In genomic region chr19:45047935-45048643, GRCm38 (mm10) we compare ENCODE assay signal across 8 mouse cellular contexts. TPM values are rescaled to one million over a fixed set of nuclear protein-coding genes. Genes with fewer than 3 reads are reported as not detected.
DNase-seq lines count a peak whose midpoint lies in the region; ATAC-seq lines count a peak whose summit lies in the region.

No protein-coding gene starts in this region.

- no peaks in the 10 kb centered on the region for H3K9me3 ChIP-seq in embryonic facial prominence, embryonic 15.5 days (replicated peaks)
- H3K9me3 ChIP-seq in heart, embryonic 16.5 days (replicated peaks; ENCODE audit: control insufficient read depth, low read length), result no peaks in the 10 kb centered on the region
- H3K9me3 ChIP-seq in liver, embryonic 13.5 days (replicated peaks), result no peaks in the 10 kb centered on the region

- 13% methylated on average over 11 of the region's 11 CpGs for WGBS in embryonic facial prominence, embryonic 15.5 days
- 21% methylated on average over 11 of the region's 11 CpGs for WGBS in heart, embryonic 16.5 days
- 25% methylated on average over 11 of the region's 11 CpGs for WGBS in liver, embryonic 13.5 days (ENCODE audit: insufficient replicate concordance)

- H3K36me3 ChIP-seq in embryonic facial prominence, embryonic 15.5 days, result peaks cover 18% of the 10 kb centered on the region
- peaks cover 15% of the 10 kb centered on the region for H3K36me3 ChIP-seq in heart, embryonic 16.5 days (ENCODE audit: control insufficient read depth, insufficient read depth)
- no peaks in the 10 kb centered on the region for H3K36me3 ChIP-seq in liver, embryonic 13.5 days

- peak overlapping the region; percentile 91 for H3K4me2 ChIP-seq in embryonic facial prominence, embryonic 15.5 days (replicated peaks)
- H3K4me2 ChIP-seq in heart, embryonic 16.5 days (ENCODE audit: low read depth, low read length), result peak overlapping the region; percentile 91
- H3K4me2 ChIP-seq in liver, embryonic 13.5 days, result peak overlapping the region; percentile 76

- peaks cover 31% of the 10 kb centered on the region for H3K4me1 ChIP-seq in embryonic facial prominence, embryonic 15.5 days
- peaks cover 19% of the 10 kb centered on the region for H3K4me1 ChIP-seq in heart, embryonic 16.5 days (ENCODE audit: control insufficient read depth, insufficient read depth, low read length)
- H3K4me1 ChIP-seq in liver, embryonic 13.5 days (replicated peaks), result peaks cover 30% of the 10 kb centered on the region

- peak overlapping the region; percentile 29 for H3K9ac ChIP-seq in embryonic facial prominence, embryonic 15.5 days
- peak overlapping the region; percentile 78 for H3K9ac ChIP-seq in heart, embryonic 16.5 days (ENCODE audit: low read length)
- peak overlapping the region; percentile 68 for H3K9ac ChIP-seq in liver, embryonic 13.5 days

- peak; percentile 67 for ATAC-seq in embryonic facial prominence, embryonic 15.5 days (ENCODE audit: insufficient number of reproducible peaks, low FRiP score, low TSS enrichment, low read depth)
- peak; percentile 71 for ATAC-seq in heart, embryonic 16.5 days (replicated peaks; ENCODE audit: extremely low read depth, insufficient read depth, low FRiP score)
- peak; percentile 70 for ATAC-seq in liver, embryonic 13.5 days (ENCODE audit: low read depth)

- H3K4me3 ChIP-seq in embryonic facial prominence, embryonic 15.5 days (replicated peaks), result peak overlapping the region; percentile 61
- H3K4me3 ChIP-seq in heart, embryonic 16.5 days (ENCODE audit: low read length), result peak overlapping the region; percentile 68
- peak overlapping the region; percentile 60 for H3K4me3 ChIP-seq in liver, embryonic 13.5 days (replicated peaks)

- H3K27ac ChIP-seq in embryonic facial prominence, embryonic 15.5 days (replicated peaks), result peak overlapping the region; percentile 97
- peak overlapping the region; percentile 93 for H3K27ac ChIP-seq in heart, embryonic 16.5 days (ENCODE audit: low read length)
- peak overlapping the region; percentile 66 for H3K27ac ChIP-seq in liver, embryonic 13.5 days

- H3K27me3 ChIP-seq in embryonic facial prominence, embryonic 15.5 days, result peaks cover 15% of the 10 kb centered on the region; the same call in 1 of the 2 replicates
- H3K27me3 ChIP-seq in heart, embryonic 16.5 days (ENCODE audit: control insufficient read depth, insufficient read depth, low read length), result peaks cover 27% of the 10 kb centered on the region
- peaks cover 47% of the 10 kb centered on the region for H3K27me3 ChIP-seq in liver, embryonic 13.5 days

- DNase-seq in urinary bladder, postnatal 14 days (ENCODE audit: low spot score), result peak; percentile 79
- DNase-seq in urinary bladder, postnatal 10 days (ENCODE audit: low spot score), result no peak
- peak; percentile 51 to 57 for DNase-seq in kidney, postnatal 36 days
- DNase-seq in liver, embryonic 13.5 days, result no peak
- peak; percentile 78 to 80 for DNase-seq in natural killer cell, adult 2 months (ENCODE audit: low spot score in 2 of 2)
- peak; percentile 59 for DNase-seq in thymus, postnatal 25 days

RNA-seq across cellular contexts. Expression of gene Sfxn3, which starts 0.8 kb away (rescaled TPM):
- 37.4 and 41.3 TPM in 2 replicates for polyA plus RNA-seq in embryonic facial prominence, embryonic 15.5 days (2015; fragmentation: Nextera tagmentation; extraction: Ambion mirVana)
- 16.2 and 19.0 TPM in 2 replicates for polyA plus RNA-seq in heart, embryonic 16.5 days (2015; fragmentation: Nextera tagmentation; extraction: Ambion mirVana)
- polyA plus RNA-seq in liver, embryonic 13.5 days (2015; fragmentation: Nextera tagmentation; extraction: Ambion mirVana), result 2.4 and 2.9 TPM in 2 replicates

RNA-seq across cellular contexts. Expression of gene Pdzd7, which starts 2.6 kb away (rescaled TPM):
- polyA plus RNA-seq in embryonic facial prominence, embryonic 15.5 days (2015; fragmentation: Nextera tagmentation; extraction: Ambion mirVana), result 0.68 and 0.75 TPM in 2 replicates
- 0.14 and 0.25 TPM in 2 replicates for polyA plus RNA-seq in heart, embryonic 16.5 days (2015; fragmentation: Nextera tagmentation; extraction: Ambion mirVana)
- not detected in 2 replicates for polyA plus RNA-seq in liver, embryonic 13.5 days (2015; fragmentation: Nextera tagmentation; extraction: Ambion mirVana)

RNA-seq across cellular contexts. Expression of gene Kazald1, which starts 27.0 kb away (rescaled TPM):
- 58.2 and 59.1 TPM in 2 replicates for polyA plus RNA-seq in embryonic facial prominence, embryonic 15.5 days (2015; fragmentation: Nextera tagmentation; extraction: Ambion mirVana)
- 12.9 and 13.0 TPM in 2 replicates for polyA plus RNA-seq in heart, embryonic 16.5 days (2015; fragmentation: Nextera tagmentation; extraction: Ambion mirVana)
- 0.25 and 0.29 TPM in 2 replicates for polyA plus RNA-seq in liver, embryonic 13.5 days (2015; fragmentation: Nextera tagmentation; extraction: Ambion mirVana)

RNA-seq across cellular contexts. Expression of gene Lzts2, which starts 33.9 kb away (rescaled TPM):
- polyA plus RNA-seq in embryonic facial prominence, embryonic 15.5 days (2015; fragmentation: Nextera tagmentation; extraction: Ambion mirVana), result 75.8 and 80.5 TPM in 2 replicates
- polyA plus RNA-seq in heart, embryonic 16.5 days (2015; fragmentation: Nextera tagmentation; extraction: Ambion mirVana), result 38.0 and 45.8 TPM in 2 replicates
- 6.9 and 8.3 TPM in 2 replicates for polyA plus RNA-seq in liver, embryonic 13.5 days (2015; fragmentation: Nextera tagmentation; extraction: Ambion mirVana)

RNA-seq across cellular contexts. Expression of gene Mrpl43, which starts 41.8 kb away (rescaled TPM):
- 73.1 and 77.3 TPM in 2 replicates for polyA plus RNA-seq in embryonic facial prominence, embryonic 15.5 days (2015; fragmentation: Nextera tagmentation; extraction: Ambion mirVana)
- polyA plus RNA-seq in heart, embryonic 16.5 days (2015; fragmentation: Nextera tagmentation; extraction: Ambion mirVana), result 64.4 and 68.6 TPM in 2 replicates
- polyA plus RNA-seq in liver, embryonic 13.5 days (2015; fragmentation: Nextera tagmentation; extraction: Ambion mirVana), result 40.2 and 42.4 TPM in 2 replicates

Comparison
In these comparisons a context has a peak if more than half of its experiments do, and no peak if none do; other contexts are left out.
1. DNase-seq: peak in urinary bladder, postnatal 14 days (single experiment), kidney, postnatal 36 days (2 of 2), natural killer cell, adult 2 months (2 of 2) and thymus, postnatal 25 days (single experiment); none in urinary bladder, postnatal 10 days (single experiment) and liver, embryonic 13.5 days (single experiment).
2. RNA of gene Kazald1, which starts 27.0 kb away (polyA plus RNA-seq): 58.2 to 59.1 TPM in embryonic facial prominence, embryonic 15.5 days and 12.9 to 13.0 TPM in heart, embryonic 16.5 days; 0.25 to 0.29 TPM in liver, embryonic 13.5 days; every median in the first group is over 10 times any median in the second.
3. Peak in every context shown above with its lines, with median percentiles within 50 percentile points of each other: ATAC-seq, H3K27ac ChIP-seq, H3K4me2 ChIP-seq, H3K4me3 ChIP-seq and H3K9ac ChIP-seq.